Mouse (Mus musculus): Measurements from ENCODE around the gene Slc44a1. TPM values are rescaled to one million over a fixed set of nuclear protein-coding genes. Genes with fewer than 3 reads are reported as not detected.

Slc44a1 gene
- total RNA-seq (2022) = 10 to 100 TPM; 14.7 to 21.4 (median 18.0) TPM

- peak; percentile 80 to 84 for DNase-seq (ENCODE audit: low spot score in 2 of 2)
These were observed at the start of gene Slc44a1 for GRCm38 (mm10) chr4:53440010-53440815. Slc44a1 (plus strand) TSS chr4:53440413.

GRCm38 (mm10) chr4:53395002-53395401, 45.2 kb upstream of the Slc44a1 start:
- DNase-seq (ENCODE audit: low spot score in 2 of 2) = no peak

GRCm38 (mm10) chr4:53396623-53397192, 43.5 kb upstream of the Slc44a1 start:
- DNase-seq (ENCODE audit: low spot score in 2 of 2) = no peak

GRCm38 (mm10) chr4:53397280-53398117, 42.7 kb upstream of the Slc44a1 start:
- no peak for DNase-seq (ENCODE audit: low spot score in 2 of 2)

- DNase-seq (ENCODE audit: low spot score in 2 of 2) = no peak
These were observed 41.7 kb upstream of the Slc44a1 start for GRCm38 (mm10) chr4:53398561-53398960.

GRCm38 (mm10) chr4:53399428-53399827, 40.8 kb upstream of the Slc44a1 start:
- DNase-seq (ENCODE audit: low spot score in 2 of 2) = no peak

GRCm38 (mm10) chr4:53403386-53403785, 36.8 kb upstream of the Slc44a1 start:
- DNase-seq (ENCODE audit: low spot score in 2 of 2) = no peak

- no peak for DNase-seq (ENCODE audit: low spot score in 2 of 2)
These were observed 35.7 kb upstream of the Slc44a1 start for GRCm38 (mm10) chr4:53404431-53404925.

- no peak for DNase-seq (ENCODE audit: low spot score in 2 of 2)
These were observed 33.3 kb upstream of the Slc44a1 start for GRCm38 (mm10) chr4:53406866-53407265.

- DNase-seq (ENCODE audit: low spot score in 2 of 2) = no peak
These were observed 31.4 kb upstream of the Slc44a1 start for GRCm38 (mm10) chr4:53408821-53409220.

GRCm38 (mm10) chr4:53409526-53410085, 30.6 kb upstream of the Slc44a1 start:
- DNase-seq (ENCODE audit: low spot score in 2 of 2) = no peak

GRCm38 (mm10) chr4:53410752-53411151, 29.5 kb upstream of the Slc44a1 start:
- no peak for DNase-seq (ENCODE audit: low spot score in 2 of 2)

GRCm38 (mm10) chr4:53411958-53412870, 28.0 kb upstream of the Slc44a1 start:
- DNase-seq (ENCODE audit: low spot score in 2 of 2) = no peak

- no peak for DNase-seq (ENCODE audit: low spot score in 2 of 2)
These were observed 27.2 kb upstream of the Slc44a1 start for GRCm38 (mm10) chr4:53412991-53413390.

- DNase-seq (ENCODE audit: low spot score in 2 of 2) = no peak
These were observed 26.0 kb upstream of the Slc44a1 start for GRCm38 (mm10) chr4:53414031-53414797.

- DNase-seq (ENCODE audit: low spot score in 2 of 2) = peak; percentile 24 to 30
These were observed 24.2 kb upstream of the Slc44a1 start for GRCm38 (mm10) chr4:53415873-53416637.

- DNase-seq (ENCODE audit: low spot score in 2 of 2) = peak in 1 of 2 experiments; percentile 15
These were observed 23.3 kb upstream of the Slc44a1 start for GRCm38 (mm10) chr4:53416928-53417327.

- no peak for DNase-seq (ENCODE audit: low spot score in 2 of 2)
These were observed 17.4 kb upstream of the Slc44a1 start for GRCm38 (mm10) chr4:53422799-53423198.

- DNase-seq (ENCODE audit: low spot score in 2 of 2) = no peak
These were observed 13.1 kb upstream of the Slc44a1 start for GRCm38 (mm10) chr4:53427120-53427519.

Measured in gastrocnemius, adult 8-10 months (tissue).